Mouse (Mus musculus): ENCODE results near the gene Dhx37. TPM values are rescaled to one million over a fixed set of nuclear protein-coding genes. Genes with fewer than 3 reads are reported as not detected.

Gene Dhx37
- polyA plus RNA-seq, 1 experiment from 2014 or later = 13.3 TPM

- Histone ChIP-seq H3K36me3 (ENCODE audit: insufficient read depth) (peaks cover 15% of the 10 kb centered on the region), H3K27me3 (ENCODE audit: insufficient read depth, low read length) (no peaks in the 10 kb centered on the region), H3K9ac (no peak overlapping the region), H3K27ac (ENCODE audit: low read depth) (no peak overlapping the region), H3K9me3 (ENCODE audit: low read depth, low read length) (no peaks in the 10 kb centered on the region), H3K4me1 (ENCODE audit: insufficient read depth) (no peaks in the 10 kb centered on the region), H3K4me3 (ENCODE audit: low read depth, low read length) (no peak overlapping the region), H3K4me2 (no peak overlapping the region)
- DNase-seq (no peak), ATAC-seq (ENCODE audit: insufficient read depth) (no peak)
- WGBS = 75% methylated on average over 5 of the region's 5 CpGs
- no peak for TF ChIP-seq CTCF (IDR thresholded peaks at IDR 0.05; ENCODE audit: low read depth)
Observed at GRCm38 (mm10) chr5:125449306-125449705, 15.4 kb upstream of the Dhx37 start.

GRCm38 (mm10) chr5:125448631-125449030, 14.7 kb upstream of the Dhx37 start:
- H3K27ac ChIP-seq (ENCODE audit: low read depth) = no peak overlapping the region
- 87% methylated on average over 4 of the region's 4 CpGs for WGBS
- H3K36me3 ChIP-seq (ENCODE audit: insufficient read depth) = peaks cover 11% of the 10 kb centered on the region
- ATAC-seq (ENCODE audit: insufficient read depth) = no peak
- H3K4me1 ChIP-seq (ENCODE audit: insufficient read depth) = no peaks in the 10 kb centered on the region
- no peak for TF ChIP-seq CTCF (IDR thresholded peaks at IDR 0.05; ENCODE audit: low read depth)
- H3K4me3 ChIP-seq (ENCODE audit: low read depth, low read length) = no peak overlapping the region
- H3K9ac ChIP-seq = no peak overlapping the region
- no peaks in the 10 kb centered on the region for H3K9me3 ChIP-seq (ENCODE audit: low read depth, low read length)
- H3K27me3 ChIP-seq (ENCODE audit: insufficient read depth, low read length) = no peaks in the 10 kb centered on the region
- no peak for DNase-seq
- H3K4me2 ChIP-seq = no peak overlapping the region

GRCm38 (mm10) chr5:125448026-125448425, 14.1 kb upstream of the Dhx37 start:
- no peak overlapping the region for H3K4me3 ChIP-seq (ENCODE audit: low read depth, low read length)
- no peaks in the 10 kb centered on the region for H3K9me3 ChIP-seq (ENCODE audit: low read depth, low read length)
- no peaks in the 10 kb centered on the region for H3K27me3 ChIP-seq (ENCODE audit: insufficient read depth, low read length)
- H3K27ac ChIP-seq (ENCODE audit: low read depth) = no peak overlapping the region
- H3K4me1 ChIP-seq (ENCODE audit: insufficient read depth) = peaks cover under 1% of the 10 kb centered on the region
- WGBS = 78% methylated on average over 3 of the region's 3 CpGs
- ATAC-seq (ENCODE audit: insufficient read depth) = no peak
- H3K4me2 ChIP-seq = no peak overlapping the region
- H3K36me3 ChIP-seq (ENCODE audit: insufficient read depth) = peaks cover 11% of the 10 kb centered on the region
- no peak overlapping the region for H3K9ac ChIP-seq
- DNase-seq = no peak
- TF ChIP-seq CTCF (IDR thresholded peaks at IDR 0.05; ENCODE audit: low read depth) = no peak

- no peak for DNase-seq
- WGBS = 77% methylated on average over 7 of the region's 7 CpGs
- Histone ChIP-seq H3K36me3 (ENCODE audit: insufficient read depth) (no peaks in the 10 kb centered on the region; the same call in 1 of the 2 replicates), H3K4me2 (no peak overlapping the region), H3K9ac (no peak overlapping the region), H3K27me3 (ENCODE audit: insufficient read depth, low read length) (no peaks in the 10 kb centered on the region), H3K4me3 (ENCODE audit: low read depth, low read length) (no peak overlapping the region), H3K4me1 (ENCODE audit: insufficient read depth) (peaks cover 10% of the 10 kb centered on the region), H3K27ac (ENCODE audit: low read depth) (no peak overlapping the region), H3K9me3 (ENCODE audit: low read depth, low read length) (no peaks in the 10 kb centered on the region)
- no peak for TF ChIP-seq CTCF (IDR thresholded peaks at IDR 0.05; ENCODE audit: low read depth)
- ATAC-seq (ENCODE audit: insufficient read depth) = no peak
Observed at GRCm38 (mm10) chr5:125446344-125446743, 12.4 kb upstream of the Dhx37 start.

- TF ChIP-seq CTCF (IDR thresholded peaks at IDR 0.05; ENCODE audit: low read depth) = no peak
- Histone ChIP-seq H3K27ac (ENCODE audit: low read depth) (no peak overlapping the region), H3K9me3 (ENCODE audit: low read depth, low read length) (no peaks in the 10 kb centered on the region), H3K27me3 (ENCODE audit: insufficient read depth, low read length) (no peaks in the 10 kb centered on the region), H3K9ac (no peak overlapping the region), H3K4me1 (ENCODE audit: insufficient read depth) (peaks cover 10% of the 10 kb centered on the region), H3K4me3 (ENCODE audit: low read depth, low read length) (no peak overlapping the region), H3K4me2 (no peak overlapping the region), H3K36me3 (ENCODE audit: insufficient read depth) (no peaks in the 10 kb centered on the region; the same call in 1 of the 2 replicates)
- WGBS = 83% methylated on average over 4 of the region's 4 CpGs
- DNase-seq = no peak
- no peak for ATAC-seq (ENCODE audit: insufficient read depth)
Observed at GRCm38 (mm10) chr5:125444554-125444953, 10.6 kb upstream of the Dhx37 start.

- DNase-seq (no peak), ATAC-seq (ENCODE audit: insufficient read depth) (no peak)
- no peaks in the 10 kb centered on the region for H3K9me3 ChIP-seq (ENCODE audit: low read depth, low read length)
- H3K9ac ChIP-seq = no peak overlapping the region
- no peak overlapping the region for H3K4me2 ChIP-seq
- no peak overlapping the region for H3K4me3 ChIP-seq (ENCODE audit: low read depth, low read length)
- peaks cover 10% of the 10 kb centered on the region for H3K4me1 ChIP-seq (ENCODE audit: insufficient read depth)
- H3K36me3 ChIP-seq (ENCODE audit: insufficient read depth) = no peaks in the 10 kb centered on the region; the same call in 1 of the 2 replicates
- H3K27ac ChIP-seq (ENCODE audit: low read depth) = no peak overlapping the region
- WGBS = 63% methylated on average over 3 of the region's 3 CpGs
- no peaks in the 10 kb centered on the region for H3K27me3 ChIP-seq (ENCODE audit: insufficient read depth, low read length)
- TF ChIP-seq CTCF (IDR thresholded peaks at IDR 0.05; ENCODE audit: low read depth) = no peak
Observed at GRCm38 (mm10) chr5:125443915-125444314, 10.0 kb upstream of the Dhx37 start.

GRCm38 (mm10) chr5:125443335-125443734, 9.4 kb upstream of the Dhx37 start:
- Histone ChIP-seq H3K4me3 (ENCODE audit: low read depth, low read length) (no peak overlapping the region), H3K9ac (no peak overlapping the region), H3K27me3 (ENCODE audit: insufficient read depth, low read length) (no peaks in the 10 kb centered on the region), H3K36me3 (ENCODE audit: insufficient read depth) (no peaks in the 10 kb centered on the region; the same call in 1 of the 2 replicates), H3K9me3 (ENCODE audit: low read depth, low read length) (no peaks in the 10 kb centered on the region), H3K27ac (ENCODE audit: low read depth) (no peak overlapping the region), H3K4me2 (0 out of 2 replicates have a peak overlapping the region, but pooled peaks have one; percentile 83), H3K4me1 (ENCODE audit: insufficient read depth) (peaks cover 10% of the 10 kb centered on the region)
- DNase-seq (no peak), ATAC-seq (ENCODE audit: insufficient read depth) (no peak)
- peak; percentile 42 for TF ChIP-seq CTCF (IDR thresholded peaks at IDR 0.05; ENCODE audit: low read depth)
- whole genome bisulfite sequencing = 84% methylated on average over 5 of the region's 5 CpGs

Data from lung, embryonic 14.5 days (tissue).